Mouse (Mus musculus): ENCODE data around the gene Cacna2d2. TPM values are rescaled to one million over a fixed set of nuclear protein-coding genes. Genes with fewer than 3 reads are reported as not detected.

The Cacna2d2 gene
- polyA plus RNA-seq, 1 experiment from 2014 or later: 0.18 TPM

GRCm38 (mm10) chr9:107442891-107443290 is 43.5 kb downstream of the Cacna2d2 start:
- H3K27me3 ChIP-seq (replicated peaks; ENCODE audit: control insufficient read depth, insufficient read depth, low read length): peaks cover under 1% of the 10 kb centered on the region; the same call in 1 of the 2 replicates
- H3K9me3 ChIP-seq (ENCODE audit: control insufficient read depth, low read length): no peaks in the 10 kb centered on the region
- no peak overlapping the region for H3K4me3 ChIP-seq (ENCODE audit: low read depth, low read length)
- H3K4me2 ChIP-seq: no peak overlapping the region
- ATAC-seq (replicated peaks; ENCODE audit: low FRiP score) (no peak), DNase-seq (ENCODE audit: low spot score) (no peak)
- no peaks in the 10 kb centered on the region for H3K4me1 ChIP-seq (replicated peaks; ENCODE audit: control insufficient read depth, insufficient read depth, low read length)
- H3K9ac ChIP-seq (ENCODE audit: low read depth, low read length): no peak overlapping the region
- H3K27ac ChIP-seq (ENCODE audit: low read depth, low read length): no peak overlapping the region
- H3K36me3 ChIP-seq (ENCODE audit: control insufficient read depth, insufficient read depth, low read length): no peaks in the 10 kb centered on the region
- WGBS: 77% methylated on average over 4 of the region's 4 CpGs

- H3K4me3 ChIP-seq (ENCODE audit: low read depth, low read length): no peak overlapping the region
- 62% methylated on average over 12 of the region's 12 CpGs for WGBS
Observed at GRCm38 (mm10) chr9:107443324-107443723, 43.9 kb downstream of the Cacna2d2 start.

GRCm38 (mm10) chr9:107445011-107445471 is 45.6 kb downstream of the Cacna2d2 start:
- DNase-seq (ENCODE audit: low spot score): no peak

More at GRCm38 (mm10) chr9:107443324-107443723, 43.9 kb downstream of the Cacna2d2 start:
- no peak for DNase-seq (ENCODE audit: low spot score)
- Histone ChIP-seq H3K9me3 (ENCODE audit: control insufficient read depth, low read length) (no peaks in the 10 kb centered on the region), H3K27ac (ENCODE audit: low read depth, low read length) (no peak overlapping the region), H3K9ac (ENCODE audit: low read depth, low read length) (no peak overlapping the region), H3K4me1 (replicated peaks; ENCODE audit: control insufficient read depth, insufficient read depth, low read length) (no peaks in the 10 kb centered on the region), H3K27me3 (replicated peaks; ENCODE audit: control insufficient read depth, insufficient read depth, low read length) (peaks cover 2% of the 10 kb centered on the region; the same call in 1 of the 2 replicates), H3K36me3 (ENCODE audit: control insufficient read depth, insufficient read depth, low read length) (no peaks in the 10 kb centered on the region), H3K4me2 (no peak overlapping the region)
- no peak for ATAC-seq (replicated peaks; ENCODE audit: low FRiP score)

GRCm38 (mm10) chr9:107448805-107449517 is 49.5 kb downstream of the Cacna2d2 start:
- DNase-seq (ENCODE audit: low spot score) (no peak), ATAC-seq (replicated peaks; ENCODE audit: low FRiP score) (no peak)
- Histone ChIP-seq H3K27ac (ENCODE audit: low read depth, low read length) (no peak overlapping the region), H3K4me2 (no peak overlapping the region), H3K4me3 (ENCODE audit: low read depth, low read length) (no peak overlapping the region), H3K9ac (ENCODE audit: low read depth, low read length) (no peak overlapping the region), H3K4me1 (replicated peaks; ENCODE audit: control insufficient read depth, insufficient read depth, low read length) (0 out of 2 replicates have a peak, but pooled peaks cover 2% of the 10 kb centered on the region), H3K27me3 (replicated peaks; ENCODE audit: control insufficient read depth, insufficient read depth, low read length) (peaks cover 34% of the 10 kb centered on the region), H3K9me3 (ENCODE audit: control insufficient read depth, low read length) (no peaks in the 10 kb centered on the region), H3K36me3 (ENCODE audit: control insufficient read depth, insufficient read depth, low read length) (no peaks in the 10 kb centered on the region)
- WGBS: 49% methylated on average over 22 of the region's 22 CpGs

More at GRCm38 (mm10) chr9:107445011-107445471, 45.6 kb downstream of the Cacna2d2 start:
- no peak overlapping the region for H3K4me3 ChIP-seq (ENCODE audit: low read depth, low read length)
- no peaks in the 10 kb centered on the region for H3K36me3 ChIP-seq (ENCODE audit: control insufficient read depth, insufficient read depth, low read length)
- no peaks in the 10 kb centered on the region for H3K9me3 ChIP-seq (ENCODE audit: control insufficient read depth, low read length)
- H3K4me2 ChIP-seq: no peak overlapping the region
- no peak overlapping the region for H3K27ac ChIP-seq (ENCODE audit: low read depth, low read length)
- ATAC-seq (replicated peaks; ENCODE audit: low FRiP score): no peak
- no peaks in the 10 kb centered on the region for H3K4me1 ChIP-seq (replicated peaks; ENCODE audit: control insufficient read depth, insufficient read depth, low read length)
- peaks cover 16% of the 10 kb centered on the region; the same call in 1 of the 2 replicates for H3K27me3 ChIP-seq (replicated peaks; ENCODE audit: control insufficient read depth, insufficient read depth, low read length)
- 52% methylated on average over 4 of the region's 6 CpGs for WGBS
- no peak overlapping the region for H3K9ac ChIP-seq (ENCODE audit: low read depth, low read length)

GRCm38 (mm10) chr9:107451400-107451799 is 52.0 kb downstream of the Cacna2d2 start:
- no peaks in the 10 kb centered on the region for H3K36me3 ChIP-seq (ENCODE audit: control insufficient read depth, insufficient read depth, low read length)
- 59% methylated on average over 8 of the region's 8 CpGs for WGBS
- ATAC-seq (replicated peaks; ENCODE audit: low FRiP score): no peak; the same call in 1 of the 2 replicates
- H3K4me3 ChIP-seq (ENCODE audit: low read depth, low read length): no peak overlapping the region
- no peak overlapping the region for H3K9ac ChIP-seq (ENCODE audit: low read depth, low read length)
- H3K4me2 ChIP-seq: no peak overlapping the region
- no peaks in the 10 kb centered on the region for H3K9me3 ChIP-seq (ENCODE audit: control insufficient read depth, low read length)
- no peak overlapping the region for H3K27ac ChIP-seq (ENCODE audit: low read depth, low read length)
- no peak for DNase-seq (ENCODE audit: low spot score)
- H3K4me1 ChIP-seq (replicated peaks; ENCODE audit: control insufficient read depth, insufficient read depth, low read length): 0 out of 2 replicates have a peak, but pooled peaks cover 2% of the 10 kb centered on the region
- peaks cover 34% of the 10 kb centered on the region for H3K27me3 ChIP-seq (replicated peaks; ENCODE audit: control insufficient read depth, insufficient read depth, low read length)

- ATAC-seq (replicated peaks; ENCODE audit: low FRiP score) (no peak), DNase-seq (ENCODE audit: low spot score) (no peak)
- Histone ChIP-seq H3K4me2 (no peak overlapping the region), H3K27me3 (replicated peaks; ENCODE audit: control insufficient read depth, insufficient read depth, low read length) (peaks cover 34% of the 10 kb centered on the region), H3K4me3 (ENCODE audit: low read depth, low read length) (no peak overlapping the region), H3K27ac (ENCODE audit: low read depth, low read length) (no peak overlapping the region), H3K4me1 (replicated peaks; ENCODE audit: control insufficient read depth, insufficient read depth, low read length) (0 out of 2 replicates have a peak, but pooled peaks cover 2% of the 10 kb centered on the region), H3K9ac (ENCODE audit: low read depth, low read length) (no peak overlapping the region), H3K36me3 (ENCODE audit: control insufficient read depth, insufficient read depth, low read length) (no peaks in the 10 kb centered on the region), H3K9me3 (ENCODE audit: control insufficient read depth, low read length) (no peaks in the 10 kb centered on the region)
- WGBS: 38% methylated on average over 11 of the region's 11 CpGs
Observed at GRCm38 (mm10) chr9:107451891-107452521, 52.6 kb downstream of the Cacna2d2 start.

- Histone ChIP-seq H3K9ac (ENCODE audit: low read depth, low read length) (no peak overlapping the region), H3K4me1 (replicated peaks; ENCODE audit: control insufficient read depth, insufficient read depth, low read length) (0 out of 2 replicates have a peak, but pooled peaks cover 2% of the 10 kb centered on the region), H3K36me3 (ENCODE audit: control insufficient read depth, insufficient read depth, low read length) (no peaks in the 10 kb centered on the region), H3K4me2 (no peak overlapping the region), H3K27me3 (replicated peaks; ENCODE audit: control insufficient read depth, insufficient read depth, low read length) (peaks cover 34% of the 10 kb centered on the region), H3K27ac (ENCODE audit: low read depth, low read length) (no peak overlapping the region), H3K4me3 (ENCODE audit: low read depth, low read length) (no peak overlapping the region), H3K9me3 (ENCODE audit: control insufficient read depth, low read length) (no peaks in the 10 kb centered on the region)
- WGBS: 12% methylated on average over 4 of the region's 4 CpGs
- no peak for DNase-seq (ENCODE audit: low spot score)
- no peak for ATAC-seq (replicated peaks; ENCODE audit: low FRiP score)
Observed at GRCm38 (mm10) chr9:107452552-107452951, 53.1 kb downstream of the Cacna2d2 start.

GRCm38 (mm10) chr9:107453151-107453550 is 53.7 kb downstream of the Cacna2d2 start:
- H3K4me3 ChIP-seq (ENCODE audit: low read depth, low read length): no peak overlapping the region
- H3K27ac ChIP-seq (ENCODE audit: low read depth, low read length): no peak overlapping the region
- H3K9me3 ChIP-seq (ENCODE audit: control insufficient read depth, low read length): no peaks in the 10 kb centered on the region
- no peak overlapping the region for H3K4me2 ChIP-seq
- ATAC-seq (replicated peaks; ENCODE audit: low FRiP score): no peak
- H3K4me1 ChIP-seq (replicated peaks; ENCODE audit: control insufficient read depth, insufficient read depth, low read length): 0 out of 2 replicates have a peak, but pooled peaks cover 2% of the 10 kb centered on the region
- no peak for DNase-seq (ENCODE audit: low spot score)
- H3K36me3 ChIP-seq (ENCODE audit: control insufficient read depth, insufficient read depth, low read length): no peaks in the 10 kb centered on the region
- WGBS: 57% methylated on average over 8 of the region's 8 CpGs
- H3K27me3 ChIP-seq (replicated peaks; ENCODE audit: control insufficient read depth, insufficient read depth, low read length): peaks cover 31% of the 10 kb centered on the region
- no peak overlapping the region for H3K9ac ChIP-seq (ENCODE audit: low read depth, low read length)
